Mouse (Mus musculus) 3T3-L1 (cell line): ENCODE measurements at regions not wholly inside any gene's neighbourhood (a gene's known extent, or its start where the extent isn't known, plus 50 kb on each side); places are given as distances from the start of the nearest gene placed in this dataset.
A peak's percentile ranks its signal among the peaks of the same experiment; 100 is the strongest.
"Not testable (repeated sequence)": the region's sequence is repeated elsewhere in the genome, so short reads cannot be mapped to it uniquely, and the experiment has no call there.

ENCODE experiments used
- DNase-seq: peaks from one replicate; pipeline ENCODE4 v3.0.0-alpha.2; 2015; ENCODE audit warnings: low read depth, low spot score

DNA sequence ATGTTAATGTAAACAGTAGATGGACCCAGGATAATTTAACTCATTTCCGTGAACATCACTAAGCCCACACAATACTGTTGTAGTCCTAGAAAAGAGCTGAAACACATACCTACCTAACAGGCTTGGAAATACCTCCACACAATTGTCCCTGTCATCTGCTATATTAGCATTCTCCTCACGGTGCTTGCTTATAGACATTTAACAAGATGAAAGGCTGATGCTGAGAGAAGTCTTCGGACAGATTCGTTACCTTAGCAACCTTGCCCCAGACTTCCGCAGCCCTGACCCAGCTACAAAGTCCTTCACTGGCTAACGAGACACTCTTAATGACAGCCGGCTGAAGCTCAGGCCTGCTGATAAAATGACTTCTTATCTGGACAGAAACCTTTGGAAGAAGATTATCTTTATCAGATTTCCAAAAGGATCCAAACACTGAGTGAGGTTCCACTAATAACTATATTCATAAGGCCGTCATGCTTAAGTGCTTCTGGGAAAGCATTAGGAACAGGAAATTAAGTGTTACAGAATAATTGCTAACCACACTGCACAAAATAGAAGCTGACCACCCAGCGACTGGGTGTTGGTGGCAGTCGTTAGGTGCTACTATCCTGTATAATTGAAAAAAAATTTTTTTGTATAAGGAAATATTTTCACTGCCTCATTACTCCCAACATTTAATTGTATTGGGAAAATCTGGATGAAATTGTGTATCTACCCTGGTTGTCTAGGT, 267.0 kb upstream of the Tmpo start:
- DNase-seq: no peak

DNA sequence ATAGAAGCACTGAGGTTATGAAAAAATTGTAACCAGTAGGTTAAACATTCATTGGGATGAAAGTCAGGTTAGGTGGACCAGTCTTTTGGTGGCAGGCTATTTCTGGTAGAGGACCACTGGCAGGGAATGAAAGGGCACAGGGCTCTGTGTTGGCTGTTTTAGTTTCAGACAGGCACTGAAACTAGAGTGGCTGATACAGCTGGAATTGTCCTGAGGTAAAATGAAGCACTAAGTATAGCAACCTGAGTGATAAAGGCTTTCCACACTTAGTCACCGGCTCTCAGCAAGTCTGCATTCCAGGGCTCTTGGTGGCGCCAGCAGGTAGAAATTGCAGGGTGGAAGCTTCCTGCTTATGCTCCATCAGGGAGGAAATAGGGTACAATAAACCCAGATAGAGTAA, 262.2 kb upstream of the Tmpo start:
- no peak for DNase-seq

DNA sequence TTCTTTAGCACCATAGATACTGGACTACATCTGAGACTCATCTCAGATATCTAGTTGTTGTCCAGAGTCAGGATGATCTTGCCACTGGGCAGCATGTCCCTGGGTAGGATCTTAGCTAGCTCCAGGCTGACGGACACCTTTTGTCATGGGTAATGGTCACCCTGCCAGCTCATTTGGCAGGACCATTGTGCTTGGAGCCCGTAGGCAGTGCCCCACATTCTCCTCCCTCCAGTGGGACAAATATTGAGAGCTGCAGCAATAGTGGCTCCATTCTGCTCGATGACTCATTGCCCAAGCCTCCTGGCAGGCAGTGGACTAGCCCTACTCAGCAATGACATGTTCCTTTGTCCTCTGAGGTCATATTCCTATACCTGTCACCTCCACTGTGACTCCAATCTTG, 258.9 kb upstream of the Tmpo start:
- DNase-seq: no peak

DNA sequence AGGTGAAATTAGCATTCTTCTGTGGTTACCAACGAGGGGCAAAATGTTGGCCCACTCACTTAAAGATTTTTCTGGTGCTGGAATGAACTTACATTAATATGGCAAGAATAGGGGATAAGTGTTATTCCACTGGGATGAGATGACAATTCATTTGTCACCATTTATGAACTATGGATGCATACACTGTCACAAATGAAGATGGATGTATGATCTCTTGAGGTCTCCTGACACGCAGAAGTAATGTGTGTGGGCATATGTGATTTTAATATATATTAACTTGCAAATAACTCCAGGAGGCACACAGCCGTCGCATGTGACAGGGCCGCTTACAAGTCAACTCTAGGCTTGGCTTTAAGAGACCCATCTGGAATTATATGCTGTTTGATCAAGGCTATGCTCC, 256.8 kb upstream of the Tmpo start:
- no peak for DNase-seq

DNA sequence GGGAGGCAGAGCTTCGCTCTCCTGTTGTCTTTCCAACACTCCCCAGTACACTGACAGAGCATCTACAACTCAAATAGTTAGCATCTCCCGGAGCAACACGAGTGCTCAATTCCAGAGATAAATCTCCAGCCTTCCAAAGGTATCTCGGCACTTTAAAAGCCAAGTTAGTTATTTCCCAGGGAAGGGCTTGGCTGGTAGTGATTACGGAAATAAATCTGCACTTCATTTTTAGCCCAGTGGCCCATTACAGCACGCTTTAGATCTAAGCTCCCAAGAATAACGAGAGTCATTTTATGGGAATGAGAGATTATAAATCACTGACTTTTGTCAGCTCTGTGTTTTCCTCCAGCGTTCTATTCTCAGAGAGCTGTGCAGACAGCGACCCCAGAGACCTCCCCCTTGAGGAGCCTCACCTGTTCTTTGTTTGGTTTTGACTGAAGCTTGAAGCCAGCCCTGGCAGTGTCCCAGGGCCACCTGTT, 255.0 kb upstream of the Tmpo start:
- no peak for DNase-seq

DNA sequence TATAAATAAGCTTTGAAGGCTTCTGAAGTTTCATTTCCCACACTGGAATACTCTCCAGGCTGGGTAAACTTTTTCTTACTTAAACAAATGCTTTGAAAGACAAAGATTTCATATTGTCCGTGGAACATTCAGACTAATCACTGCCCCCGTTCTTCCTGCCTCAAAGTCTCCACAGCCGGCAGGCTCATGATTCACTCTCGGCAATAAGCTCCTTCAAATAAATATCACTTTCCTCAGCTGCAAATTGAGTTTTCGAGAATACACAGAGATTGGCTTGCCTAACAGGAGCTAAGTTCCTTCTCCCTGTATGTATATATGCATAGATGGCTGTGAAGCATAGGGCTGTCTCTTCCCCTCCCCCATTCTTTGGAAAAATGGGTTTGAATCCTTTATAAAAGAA, 249.2 kb upstream of the Tmpo start:
- DNase-seq: no peak

DNA sequence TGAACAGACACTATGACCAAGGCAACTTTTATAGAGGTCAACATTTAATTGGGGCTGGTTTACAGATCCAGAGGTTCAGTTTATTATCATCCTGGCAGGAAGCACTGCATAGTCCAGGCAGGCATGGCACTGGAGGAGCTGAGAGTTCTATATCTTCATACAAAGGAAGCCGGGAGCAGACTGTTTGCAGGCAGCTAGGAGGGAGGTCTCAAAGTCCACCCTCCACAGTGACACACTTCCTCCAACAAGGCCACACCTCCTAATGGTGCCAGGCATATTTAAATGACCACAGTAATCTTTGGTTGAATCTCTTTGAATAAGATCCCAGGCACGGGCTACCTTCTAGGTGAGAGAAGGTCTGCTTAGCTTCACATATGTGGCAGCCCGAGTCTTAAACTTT, 245.5 kb upstream of the Tmpo start:
- no peak for DNase-seq

DNA sequence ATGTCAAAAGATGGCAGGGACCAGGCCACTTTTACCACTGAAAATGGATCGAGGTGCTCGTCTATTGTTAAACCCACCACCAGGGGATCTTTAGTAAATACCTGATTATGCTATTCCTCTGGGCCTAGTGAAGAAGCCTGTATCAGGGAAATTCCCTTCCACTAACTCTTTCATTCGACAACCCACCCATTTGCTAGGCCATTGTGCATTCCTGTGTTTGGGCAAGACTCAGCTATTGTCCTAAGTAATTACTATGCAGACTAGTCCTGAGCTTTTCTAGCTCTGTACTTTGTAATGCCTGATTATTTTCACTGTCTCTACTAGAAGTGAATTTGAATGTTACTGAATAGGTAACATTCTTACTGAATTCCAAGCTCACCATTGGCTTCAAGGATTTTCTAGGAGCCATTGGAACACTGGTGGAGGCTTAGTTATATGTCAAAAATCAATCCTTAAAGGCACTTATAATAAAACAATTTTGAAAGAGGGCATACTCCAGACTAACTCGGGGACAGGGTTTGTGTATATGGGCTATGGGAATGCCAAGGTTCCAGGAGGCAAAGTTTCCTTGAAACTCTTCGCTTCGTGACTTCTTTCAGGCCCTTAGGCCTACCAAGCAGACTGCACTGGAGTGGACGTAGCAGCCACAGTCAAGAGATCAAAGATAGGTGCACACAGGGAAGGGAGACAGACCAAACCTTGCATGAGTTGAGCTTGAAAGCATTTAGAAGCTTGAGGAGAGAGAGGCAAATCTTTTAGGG, 244.7 kb upstream of the Tmpo start:
- DNase-seq: not testable (repeated sequence)

DNA sequence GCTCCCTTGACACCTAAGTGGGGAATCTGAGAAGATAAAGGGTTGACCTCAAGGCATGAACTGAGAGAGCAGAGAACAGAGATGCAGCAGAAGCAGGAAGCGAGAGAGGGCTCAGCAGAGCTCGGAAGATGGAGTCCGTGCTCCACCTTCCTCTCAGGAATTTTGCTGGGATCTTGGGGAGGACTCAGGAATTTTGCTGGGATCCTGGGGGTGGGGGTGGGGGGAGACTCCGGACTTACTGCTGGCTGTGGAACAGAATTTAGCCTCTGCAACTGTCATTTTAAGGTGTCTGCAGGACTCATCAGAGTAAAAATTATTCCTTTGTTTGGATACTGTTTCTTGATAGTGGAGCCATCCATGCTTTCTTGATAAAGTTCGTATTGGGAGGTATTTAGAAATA, 243.7 kb upstream of the Tmpo start:
- no peak for DNase-seq

DNA sequence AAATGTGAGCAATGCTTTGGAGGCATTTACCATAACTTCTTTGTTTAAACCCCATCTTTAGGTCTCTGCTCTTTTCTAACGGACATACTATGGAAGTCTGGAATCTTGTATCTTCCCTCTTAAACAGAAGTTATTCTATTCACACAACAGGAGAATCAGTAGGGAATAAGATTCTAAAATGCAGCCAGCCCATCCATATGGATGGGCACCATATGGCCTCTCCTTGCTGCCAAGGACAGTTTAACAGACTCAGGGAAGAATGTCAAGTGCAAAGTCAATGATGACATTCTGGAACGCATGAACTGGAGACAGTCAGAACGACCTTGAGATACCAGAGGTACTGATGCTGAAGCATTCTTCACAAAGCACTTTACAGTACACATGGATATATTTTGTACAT, 206.1 kb upstream of the Tmpo start:
- DNase-seq: no peak

DNA sequence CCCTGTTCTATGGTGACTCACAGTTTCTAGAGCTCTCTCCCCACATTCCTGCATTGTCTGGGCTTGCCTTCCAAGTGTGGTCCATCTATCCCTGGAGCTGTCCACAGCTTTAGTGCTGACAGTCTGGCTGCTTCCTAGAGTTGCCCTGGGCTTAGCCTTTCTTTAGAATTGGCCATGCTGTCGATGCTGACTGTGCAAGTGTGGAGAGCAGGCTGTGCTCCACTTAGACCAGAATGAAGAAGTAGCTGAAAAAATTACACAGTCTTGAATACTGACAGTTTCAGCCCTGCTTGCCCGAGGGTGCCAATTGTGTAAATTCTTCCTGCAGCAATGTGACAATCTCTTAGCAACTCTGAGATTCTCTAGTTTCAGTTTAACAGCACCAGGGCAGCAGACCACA, 203.3 kb upstream of the Tmpo start:
- DNase-seq: peak; percentile 45

DNA sequence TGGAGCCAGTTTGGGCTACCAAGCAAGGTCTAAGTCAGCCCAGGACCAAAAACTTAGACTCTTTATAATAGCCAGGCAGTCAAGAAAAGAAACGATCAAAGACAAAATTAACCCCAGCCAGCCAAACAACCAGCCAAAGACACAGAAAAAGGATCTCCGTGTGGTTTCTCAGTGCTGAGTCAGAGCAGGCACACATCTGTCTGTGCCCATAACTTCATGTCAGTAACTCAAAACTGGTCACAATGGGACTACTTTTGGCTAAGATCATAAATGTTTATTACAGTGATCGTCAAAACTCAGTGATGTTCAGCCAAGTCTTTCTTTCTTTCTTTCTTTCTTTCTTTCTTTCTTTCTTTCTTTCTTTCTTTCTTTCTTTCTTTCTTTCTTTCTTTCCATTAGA, 195.6 kb upstream of the Tmpo start:
- DNase-seq: no peak

DNA sequence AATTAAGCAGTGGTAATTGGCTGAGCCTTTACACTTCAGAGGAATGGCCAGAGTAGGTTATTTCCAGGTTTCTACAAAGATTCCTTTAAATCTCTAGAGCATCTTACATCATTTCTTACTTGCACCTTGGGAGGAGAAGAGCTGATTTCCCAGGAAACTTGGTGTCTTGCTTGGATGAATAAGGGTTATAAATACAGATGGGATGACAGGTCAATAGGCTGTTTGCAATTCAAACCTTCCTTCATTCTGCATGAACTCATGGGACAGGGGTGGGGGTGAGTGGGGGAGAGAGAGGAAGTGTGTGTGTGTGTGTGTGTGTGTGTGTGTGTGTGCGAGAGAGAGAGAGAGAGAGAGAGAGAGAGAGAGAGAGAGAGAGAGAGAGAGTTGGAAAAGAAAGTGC, 186.4 kb upstream of the Tmpo start:
- no peak for DNase-seq

DNA sequence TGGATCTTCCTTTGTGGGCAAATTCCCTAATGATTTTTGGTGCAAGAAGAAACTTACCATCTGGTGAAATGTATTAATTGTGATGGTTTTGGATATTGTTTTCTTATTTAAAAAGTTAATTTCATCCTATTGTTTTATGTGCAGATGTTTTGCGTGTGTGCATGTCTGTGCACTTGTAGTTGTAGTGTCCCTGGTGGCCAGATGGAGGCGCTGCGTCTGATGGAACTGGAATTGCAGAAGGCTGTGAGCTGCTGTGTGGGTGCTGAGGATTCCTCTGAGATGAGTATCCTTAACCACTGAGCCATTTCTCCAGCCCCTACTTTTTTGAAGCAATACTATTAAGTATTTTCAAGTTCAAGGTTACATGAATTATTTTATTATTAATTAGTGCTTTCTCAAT, 181.5 kb upstream of the Tmpo start:
- peak; percentile 6 for DNase-seq

DNA sequence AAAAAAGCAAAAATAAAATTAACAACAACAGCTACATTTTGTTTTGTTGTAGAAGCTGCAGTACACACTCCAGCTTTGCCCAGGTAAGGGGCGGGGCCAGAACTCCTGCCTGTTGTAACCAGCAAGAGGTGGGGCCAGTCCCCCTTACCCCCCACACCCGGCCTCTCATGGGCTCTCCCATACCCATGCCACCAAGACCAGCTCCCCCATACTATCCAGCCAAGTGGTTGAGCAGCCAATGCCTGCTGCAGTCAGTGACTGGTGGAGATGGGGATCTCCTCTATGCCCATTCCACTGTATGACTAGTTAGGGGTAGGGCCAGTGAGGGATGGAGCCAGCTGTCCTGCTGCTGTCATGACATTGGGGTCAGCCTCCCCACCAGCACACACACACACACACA, 180.5 kb upstream of the Tmpo start:
- DNase-seq: no peak

DNA sequence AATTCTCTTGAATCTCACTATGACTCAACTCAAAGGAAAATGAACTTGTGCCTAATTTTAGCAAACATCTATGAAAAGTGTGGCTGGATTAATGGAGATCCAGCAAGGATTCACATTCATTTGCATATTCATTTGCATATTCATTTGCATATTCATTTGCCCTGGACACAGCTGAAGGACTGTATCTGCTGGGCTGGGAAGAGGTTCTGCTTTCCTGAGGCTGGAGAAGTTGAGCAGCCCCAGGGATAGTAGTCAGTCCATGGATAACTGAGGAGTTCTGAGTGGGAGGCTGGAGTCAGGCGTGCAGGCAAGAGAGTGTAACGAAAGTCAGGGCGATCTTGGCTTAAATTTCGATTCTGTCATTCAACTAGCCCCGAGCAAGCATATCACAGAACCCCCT, 164.3 kb upstream of the Tmpo start:
- DNase-seq: no peak

DNA sequence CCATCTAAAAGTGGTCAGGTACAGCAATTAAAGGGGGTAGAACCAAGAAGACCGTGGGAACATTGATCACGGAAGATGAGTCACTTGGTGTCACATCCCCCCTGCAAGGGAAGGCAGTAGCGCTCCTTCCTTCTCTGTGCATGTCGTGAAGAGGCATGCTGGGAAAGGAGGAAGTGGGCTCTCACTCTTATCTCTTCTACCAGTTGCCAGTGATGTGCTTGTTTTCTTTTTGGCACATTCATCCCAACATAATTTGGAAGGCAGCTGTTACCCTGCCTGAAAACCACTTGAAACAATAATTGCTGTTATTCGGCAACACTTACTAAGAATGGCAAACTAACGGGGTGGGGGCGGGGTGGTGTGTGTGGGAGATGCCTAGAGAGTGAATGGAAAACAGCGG, 161.0 kb upstream of the Tmpo start:
- no peak for DNase-seq

DNA sequence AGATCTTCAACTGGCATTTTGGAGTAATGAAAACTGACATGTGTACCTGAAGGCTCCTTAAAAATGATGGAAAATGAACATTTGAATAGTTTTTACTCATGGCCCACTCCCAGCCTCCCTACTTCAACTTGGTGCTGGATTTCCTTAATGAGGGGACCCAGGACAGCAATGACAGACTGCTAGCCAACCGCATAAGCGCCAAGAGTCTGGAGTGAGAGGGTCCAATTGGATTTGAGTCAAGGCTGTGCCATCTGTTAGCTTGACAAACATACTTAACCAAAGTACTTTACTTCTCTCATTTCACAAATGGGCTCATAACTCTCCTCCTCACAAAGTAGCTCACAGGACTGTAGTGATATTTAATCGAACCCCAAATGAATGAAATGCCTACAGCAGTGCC, 158.2 kb upstream of the Tmpo start:
- no peak for DNase-seq

DNA sequence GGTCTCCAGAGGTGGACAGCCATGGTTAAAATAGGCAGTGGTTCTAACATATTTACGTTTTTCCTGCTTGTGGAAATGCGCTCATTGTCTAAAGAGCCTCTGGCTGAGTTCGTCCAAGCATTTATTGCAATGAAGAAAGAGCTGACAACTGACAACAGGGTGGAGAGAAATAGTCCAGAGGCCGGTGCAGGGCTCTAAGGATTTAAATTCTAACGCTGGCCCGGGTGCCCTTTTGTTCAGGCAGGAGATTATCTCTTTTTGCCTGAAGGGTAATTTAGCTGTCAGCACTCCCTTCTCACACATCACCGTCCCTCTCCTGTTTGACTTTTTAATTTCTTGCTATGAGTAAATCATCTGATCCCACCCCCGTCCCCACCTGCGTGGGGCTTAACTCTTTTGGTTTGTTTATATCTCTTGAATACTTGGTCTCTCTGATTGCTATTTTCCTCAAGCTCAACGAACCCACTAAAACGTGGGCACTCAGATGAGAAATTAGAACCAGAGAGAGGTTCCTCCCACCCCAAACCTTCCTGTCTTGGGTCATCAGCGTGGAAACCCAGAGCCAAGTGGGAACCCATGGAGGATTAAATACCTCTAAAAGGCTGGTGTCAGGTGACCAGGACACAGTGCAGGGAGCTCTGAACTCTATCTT, 145.7 kb upstream of the Tmpo start:
- no peak for DNase-seq

DNA sequence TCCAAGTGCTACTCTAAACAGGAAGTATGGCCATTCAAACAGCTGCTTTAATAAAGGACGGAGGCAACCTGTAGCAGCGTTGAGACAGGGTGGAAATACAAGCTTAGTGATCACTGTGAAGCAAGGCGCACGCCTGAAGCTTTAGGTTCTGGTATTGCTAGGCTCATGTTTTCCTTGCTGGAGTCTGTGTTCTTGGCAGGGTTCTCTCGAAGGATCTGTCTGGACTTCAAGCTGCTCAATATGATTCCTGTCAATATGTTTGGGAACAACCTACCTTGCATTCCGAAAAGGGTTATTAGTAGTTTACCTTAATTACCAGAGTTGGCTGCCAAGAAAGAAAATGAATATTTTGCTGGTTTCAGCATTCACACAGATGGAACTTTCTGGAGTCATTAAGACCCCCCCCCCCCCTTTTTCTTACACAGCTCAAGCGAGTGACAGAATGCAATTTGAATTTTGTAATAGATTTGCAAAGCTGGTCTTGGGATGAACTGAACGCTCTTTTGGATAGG, 145.1 kb upstream of the Tmpo start:
- no peak for DNase-seq

DNA sequence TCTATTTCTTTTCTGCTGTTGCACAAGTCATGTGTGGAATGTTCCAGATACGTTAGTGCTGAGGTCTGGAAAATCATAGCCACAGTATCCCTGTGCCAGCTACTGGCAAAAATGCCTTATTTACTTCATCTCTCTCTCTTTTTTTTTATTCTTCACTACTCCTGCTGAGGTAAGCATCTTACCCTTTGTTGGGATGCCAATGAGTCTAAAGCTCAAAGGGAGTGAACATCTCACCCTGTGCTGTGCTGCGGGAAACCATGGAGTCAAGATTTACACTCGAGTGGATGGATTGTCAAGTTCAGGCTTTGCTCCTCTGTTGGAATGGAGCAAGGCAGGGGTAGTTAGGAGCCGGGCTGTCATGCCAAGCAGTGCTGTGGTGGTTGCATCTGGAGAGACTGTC, 140.1 kb upstream of the Tmpo start:
- no peak for DNase-seq

DNA sequence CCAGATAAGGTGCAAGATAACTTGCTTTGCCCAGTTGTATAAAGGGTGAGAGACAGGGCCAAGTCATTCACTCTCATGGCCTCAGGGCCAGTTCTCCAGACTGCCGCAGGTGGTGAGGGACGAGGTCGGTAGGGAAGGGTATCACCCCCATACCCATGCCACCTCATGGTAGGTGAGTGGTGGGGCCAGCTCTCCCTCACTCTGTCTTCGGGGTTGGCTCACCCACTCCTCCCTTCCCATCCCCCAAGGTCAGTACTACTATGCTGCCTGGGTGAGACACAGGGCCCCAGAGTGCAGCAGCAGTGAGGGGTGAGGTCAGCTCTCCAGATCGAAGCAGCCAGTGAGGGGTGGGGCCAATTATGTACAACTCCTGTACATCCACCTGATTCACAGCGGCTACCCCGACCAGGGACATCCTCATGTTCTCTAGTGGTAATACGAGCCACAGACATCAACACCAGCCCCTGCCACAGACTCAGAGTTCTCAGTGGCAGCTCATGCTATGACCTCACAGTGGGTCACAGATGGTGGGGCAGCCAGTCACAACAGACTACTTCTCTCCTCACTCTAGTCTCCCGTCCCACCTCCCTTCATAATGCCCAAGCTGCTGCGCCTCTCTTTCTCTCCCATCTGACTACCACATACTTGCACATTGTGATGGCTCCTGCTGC, 138.5 kb upstream of the Tmpo start:
- no peak for DNase-seq
